Mouse (Mus musculus) kidney, adult 2 months (tissue): ENCODE measurements around the gene Gucy2d.

Experiments used
- CTCF ChIP-seq: fragments of 200-500 bp; conservative IDR thresholded peaks from 2 replicates; pipeline ENCODE4 v1.5.1; 2011; ENCODE audit warnings: low read depth, mild to moderate bottlenecking, control low read depth, low read length, moderate library complexity, mixed read lengths; ENCODE audit not compliant: insufficient read depth, insufficient read length
- POLR2A ChIP-seq: fragments of 200-500 bp; IDR thresholded peaks from one replicate; pipeline ENCODE4 v1.6.1; 2011; ENCODE audit warnings: low read depth, low read length, control low read depth

GRCm38 (mm10) chr7:98502921-98503320, 62.7 kb downstream of the Gucy2d start:
- TF ChIP-seq POLR2A (no peak), CTCF (no peak)
